Comparison of ENCODE assay signal across 8 mouse cellular contexts in the genomic region with DNA sequence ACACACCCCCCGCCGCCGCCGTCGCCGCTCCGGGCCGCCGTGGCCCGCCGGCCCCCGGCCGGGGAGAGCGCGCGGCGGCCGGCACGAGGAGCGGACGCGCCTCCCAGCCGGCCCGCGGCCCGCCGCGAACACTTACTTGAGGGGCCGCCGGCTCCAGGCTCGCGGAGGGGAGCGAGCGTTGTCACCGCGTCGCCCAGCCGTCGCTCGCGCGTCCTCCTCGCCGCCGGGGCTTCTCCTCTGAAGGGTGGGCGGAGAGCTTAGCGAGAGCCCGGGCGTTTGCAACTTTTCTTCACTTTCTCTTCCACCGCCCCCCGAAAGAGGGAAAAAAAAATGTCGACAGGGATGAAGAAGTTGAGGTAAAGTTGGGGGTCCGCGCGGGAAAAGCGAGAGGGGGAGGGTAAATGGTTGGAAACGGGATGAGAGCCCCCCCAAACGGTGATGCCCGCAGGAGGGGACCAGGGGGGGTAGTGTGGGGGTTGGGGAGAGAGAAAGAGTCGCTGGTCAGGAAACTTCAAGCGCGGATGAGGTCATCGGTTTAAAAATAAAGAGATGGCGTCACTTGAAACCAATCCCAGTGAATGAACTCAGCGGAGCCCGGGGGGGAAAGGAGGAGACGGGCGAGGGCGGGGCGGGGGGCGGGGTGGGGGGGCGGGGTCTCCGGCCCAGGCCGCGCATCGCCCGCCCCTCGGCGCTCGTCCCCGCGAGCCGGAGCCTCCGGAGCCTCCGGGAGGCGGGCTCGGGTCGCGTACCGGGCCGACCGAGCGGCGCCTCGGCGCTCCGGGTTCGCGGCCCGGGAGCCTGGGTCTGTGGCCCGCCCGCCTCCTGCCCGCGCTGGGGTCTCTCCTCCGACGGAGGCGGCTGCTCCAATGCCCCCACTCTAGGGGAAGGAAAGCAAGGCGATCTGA. TPM values are rescaled to one million over a fixed set of nuclear protein-coding genes. Genes with fewer than 3 reads are reported as not detected.
A peak's percentile ranks its signal among the peaks of the same experiment; 100 is the strongest.
DNase-seq lines count a peak whose midpoint lies in the region; ATAC-seq lines count a peak whose summit lies in the region.

A gene (minus strand): TSS at position 485 of the 905 bp plus-strand sequence.

- peaks cover 14% of the 10 kb centered on the region for H3K4me1 ChIP-seq in intestine, embryonic 14.5 days (replicated peaks; ENCODE audit: control insufficient read depth, insufficient read depth, low read length)

- under 1% methylated on average over 81 of the region's 108 CpGs for WGBS in intestine, embryonic 14.5 days

- ATAC-seq in intestine, embryonic 14.5 days (replicated peaks; ENCODE audit: low FRiP score, low TSS enrichment, low read depth) = peak; percentile 86
- ATAC-seq in megakaryocyte progenitor cell, adult 5-6 weeks (replicated peaks; ENCODE audit: poor library complexity) = peak; percentile 63

- H3K9ac ChIP-seq in intestine, embryonic 14.5 days (ENCODE audit: low read length) = peak within 1 kb of the TSS; percentile 99

- H3K27me3 ChIP-seq in intestine, embryonic 14.5 days (replicated peaks; ENCODE audit: control insufficient read depth, insufficient read depth, low read length) = no peaks in the 10 kb centered on the region

- peak within 1 kb of the TSS; percentile 84 for H3K4me3 ChIP-seq in intestine, embryonic 14.5 days (ENCODE audit: low read depth, low read length)

- H3K4me2 ChIP-seq in intestine, embryonic 14.5 days (ENCODE audit: low read length) = peak within 1 kb of the TSS; percentile 74

- intact Hi-C loops in gastrocnemius, postnatal 36 days (cut with DNase I) = no loop called here
- intact Hi-C loops in left cerebral cortex, postnatal 10 days (cut with DNase I) = no loop called here

- no peaks in the 10 kb centered on the region for H3K36me3 ChIP-seq in intestine, embryonic 14.5 days (ENCODE audit: control insufficient read depth, insufficient read depth, low read length)

- H3K27ac ChIP-seq in intestine, embryonic 14.5 days (ENCODE audit: low read depth) = peak within 1 kb of the TSS; percentile 98

- peak; percentile 90 for DNase-seq in adrenal gland, adult 8-10 months
- peak; percentile 89 for DNase-seq in embryo, embryonic 11.5 days (ENCODE audit: low read depth, low spot score)
- DNase-seq in gastrocnemius, postnatal 36 days = peak; percentile 72 to 85
- DNase-seq in intestine, embryonic 14.5 days (ENCODE audit: low spot score) = peak; percentile 88
- DNase-seq in left cerebral cortex, postnatal 10 days (ENCODE audit: extremely low spot score in 1 of 2, low spot score in 2 of 2) = peak; percentile 84 to 88
- DNase-seq in right cerebral cortex, postnatal 25 days = peak; percentile 75
- peak; percentile 77 to 88 for DNase-seq in urinary bladder, postnatal 36 days (ENCODE audit: low spot score in 2 of 2)

- H3K9me3 ChIP-seq in intestine, embryonic 14.5 days (ENCODE audit: control insufficient read depth, low read length) = no peaks in the 10 kb centered on the region

RNA-seq across cellular contexts. Expression of the gene that starts here (rescaled TPM):
- 10 to 100 TPM; 24.6 to 41.3 (median 32.6) TPM for total RNA-seq in adrenal gland, adult 8-10 months (2022)
- total RNA-seq in gastrocnemius, postnatal 36 days (2021) = 10 to 100 TPM; 14.4 to 16.4 TPM
- 20.0 and 23.4 TPM in 2 replicates for polyA plus RNA-seq in intestine, embryonic 14.5 days (2014; fragmentation: Nextera tagmentation; extraction: Ambion mirVana)
- total RNA-seq in left cerebral cortex, postnatal 10 days (2021) = 1 to 10 TPM; 5.6 to 6.6 TPM
- 0.95 and 2.6 TPM in 2 replicates for total RNA-seq in megakaryocyte progenitor cell, adult 5-6 weeks (2015)
- total RNA-seq in megakaryocyte progenitor cell, adult 5-6 weeks (2017) = 0.33 and 2.5 TPM in 2 replicates

Comparison
In these comparisons a context has a peak if more than half of its experiments do, and no peak if none do; other contexts are left out.
1. Peak in every context shown above with its lines: DNase-seq, ATAC-seq, H3K4me3 ChIP-seq and H3K27ac ChIP-seq.